Mouse (Mus musculus): Measurements from ENCODE around the gene Mogat1. TPM values are rescaled to one million over a fixed set of nuclear protein-coding genes. Genes with fewer than 3 reads are reported as not detected.

Gene Mogat1
- polyA plus RNA-seq (2014; fragmentation: Illumina TruSeq; extraction: RNeasy Lipid Tissue Mini Kit (QIAGEN cat#74804); ENCODE audit: low read depth, low replicate concordance), result 48.0 TPM

DNA sequence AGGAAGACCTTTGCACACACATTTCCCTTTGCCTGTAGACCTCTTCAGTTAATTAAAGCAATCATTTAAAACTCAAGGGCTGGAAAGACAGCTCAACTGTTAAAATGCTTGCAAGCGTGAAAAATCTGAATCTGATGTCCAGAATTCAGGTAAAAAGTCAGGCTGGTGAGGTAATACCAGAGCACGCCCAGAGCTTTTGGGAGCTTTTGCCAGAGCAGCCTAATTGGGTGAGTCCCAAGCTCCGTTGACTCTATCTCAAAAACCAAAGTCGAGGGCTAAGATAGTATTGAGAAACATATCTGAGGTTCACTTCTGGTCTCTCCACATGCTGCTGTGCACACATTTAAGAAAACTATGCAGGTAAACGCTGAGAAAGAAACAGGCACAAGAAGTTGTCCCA is at the start of gene Mogat1:
Gene Mogat1, plus strand, starts transcription at position 130 of the 400 bp plus-strand sequence.

DNA sequence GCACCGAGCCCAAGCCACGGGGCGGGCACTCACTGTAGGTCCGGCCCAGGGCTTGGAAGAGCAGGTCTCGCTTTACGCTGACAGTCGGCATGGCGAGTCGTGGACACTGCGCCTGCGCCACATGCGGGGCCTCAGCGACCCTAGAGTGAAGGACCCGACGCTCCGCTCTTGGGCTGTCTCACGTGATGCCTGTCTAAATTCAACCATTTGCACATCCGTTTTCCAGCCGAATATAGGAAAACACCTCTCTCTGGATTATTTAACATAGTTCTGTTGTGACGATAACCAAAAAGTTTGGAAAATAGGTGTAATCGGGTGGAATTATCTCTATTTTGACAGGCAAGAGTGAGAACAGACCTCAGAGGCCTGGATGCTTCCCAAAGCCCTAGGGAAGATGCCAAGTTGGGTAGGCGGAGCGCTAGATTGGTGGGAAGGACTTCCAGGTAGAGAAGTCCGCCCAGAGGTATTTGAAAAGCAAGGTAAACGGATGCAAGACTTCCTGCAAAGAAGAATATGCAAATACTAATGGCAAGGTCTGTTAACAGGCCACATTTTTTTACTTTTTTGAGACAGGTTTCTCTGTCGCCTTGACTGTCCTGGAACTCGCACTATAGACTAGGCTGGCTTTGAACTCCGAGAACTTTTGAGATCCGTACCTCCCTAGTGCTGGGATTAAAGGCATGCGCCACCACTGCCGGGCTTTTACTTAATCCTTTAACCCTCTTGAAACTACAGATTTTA is 21.9 kb upstream of the Mogat1 start, which contains the start of gene Farsb:
Gene Farsb, minus strand, starts transcription at position 146 of the 741 bp plus-strand sequence.

DNA sequence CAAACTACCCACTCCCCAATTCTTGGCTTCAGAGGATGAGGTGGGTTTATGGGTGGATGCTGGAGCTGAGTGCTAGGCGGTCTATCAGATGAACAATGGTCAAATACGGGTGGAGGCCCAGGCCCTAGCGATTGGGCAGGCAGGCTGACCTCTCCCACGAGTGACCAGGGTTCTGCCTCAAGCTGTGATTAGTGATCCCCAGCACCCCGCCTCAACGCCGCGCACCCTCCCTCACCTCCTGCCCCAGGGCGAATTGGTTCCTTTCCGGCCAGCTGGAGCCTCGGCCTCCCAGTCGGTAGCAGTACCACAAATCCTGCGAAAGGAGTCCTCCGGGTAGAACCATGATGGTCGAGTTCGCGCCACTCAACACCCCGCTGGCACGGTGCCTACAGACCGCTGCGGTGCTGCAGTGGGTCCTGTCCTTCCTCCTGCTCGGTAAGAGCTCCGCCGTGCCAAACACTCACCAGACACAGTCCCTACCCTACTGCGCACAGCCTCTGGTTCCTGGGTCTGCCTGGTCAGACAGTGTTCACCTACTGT is 900 bp downstream of the Mogat1 start, which contains the start of gene BC035947:
Gene BC035947, minus strand, starts transcription at position 538 of the 540 bp plus-strand sequence.

Other genes starting within 250 kb of the Mogat1 start
- gene Sgpp2, start 200.6 kb upstream of the Mogat1 start, polyA plus RNA-seq (2014; fragmentation: Illumina TruSeq; extraction: RNeasy Lipid Tissue Mini Kit (QIAGEN cat#74804); ENCODE audit: low read depth, low replicate concordance), result 33.0 TPM
- 126 TPM for gene Farsb, start 22.1 kb upstream of the Mogat1 start, polyA plus RNA-seq (2014; fragmentation: Illumina TruSeq; extraction: RNeasy Lipid Tissue Mini Kit (QIAGEN cat#74804); ENCODE audit: low read depth, low replicate concordance)
- 37.6 TPM for gene BC035947, start 1.2 kb downstream of the Mogat1 start, polyA plus RNA-seq (2014; fragmentation: Illumina TruSeq; extraction: RNeasy Lipid Tissue Mini Kit (QIAGEN cat#74804); ENCODE audit: low read depth, low replicate concordance)
- 112 TPM for gene Acsl3, start 146.8 kb downstream of the Mogat1 start, polyA plus RNA-seq (2014; fragmentation: Illumina TruSeq; extraction: RNeasy Lipid Tissue Mini Kit (QIAGEN cat#74804); ENCODE audit: low read depth, low replicate concordance)
- gene Utp14b, start 147.0 kb downstream of the Mogat1 start, polyA plus RNA-seq (2014; fragmentation: Illumina TruSeq; extraction: RNeasy Lipid Tissue Mini Kit (QIAGEN cat#74804); ENCODE audit: low read depth, low replicate concordance), result 3.2 TPM

Measured in kidney, adult 10 weeks (tissue).